Comparison of ENCODE assay signal across 10 mouse cellular contexts in the genomic region with DNA sequence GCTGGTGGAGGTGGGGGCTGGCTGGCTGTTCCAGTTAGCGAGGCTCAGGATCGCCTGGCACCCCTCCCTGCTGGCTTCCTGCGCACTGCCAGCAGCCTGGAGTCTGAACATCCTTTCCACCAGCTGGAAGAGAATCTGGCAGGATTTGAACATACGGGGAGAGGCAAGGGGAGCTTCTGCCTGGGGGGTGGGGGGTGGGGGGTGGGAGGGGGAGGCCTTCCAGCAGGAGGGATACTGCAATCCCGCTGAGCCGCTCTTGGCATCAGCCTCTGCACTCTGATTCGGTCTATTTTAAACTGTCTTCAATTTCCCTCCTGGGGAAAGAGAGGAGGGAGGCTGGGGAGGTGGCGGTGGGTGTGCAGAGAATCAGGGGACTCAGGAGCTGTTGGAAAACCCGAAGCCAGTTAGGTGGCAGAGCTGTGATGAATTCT.
DNase-seq lines count a peak whose midpoint lies in the region; ATAC-seq and TF ChIP-seq lines count a peak whose summit lies in the region.
"Had no signal": no experiment of that assay in that cellular context is flagged by ENCODE, and none has a peak within 500 bp of the region (broad histone marks: within the 10 kb centered on the region; RNA-seq: fewer than 3 reads in every experiment).

No protein-coding gene starts in this region.

- intact Hi-C loops in gastrocnemius, adult 2 months (cut with DNase I), result no loop called here
- intact Hi-C loops in gastrocnemius, postnatal 36 days (cut with DNase I), result no loop called here
- intact Hi-C loops in left cerebral cortex, postnatal 25 days (cut with DNase I), result no loop called here

- peak overlapping the region; percentile 49 for H3K4me3 ChIP-seq in gastrocnemius, adult 2 months

- ATAC-seq in erythroid progenitor cell, adult 5-6 weeks (replicated peaks; ENCODE audit: low FRiP score, poor library complexity, severe bottlenecking), result no peak

- TF ChIP-seq CTCF in gastrocnemius, adult 2 months (IDR thresholded peaks at IDR 0.05), result no peak

- no peak overlapping the region for H3K27ac ChIP-seq in gastrocnemius, adult 2 months

- DNase-seq in gastrocnemius, adult 2 months, result peak; percentile 61
- DNase-seq in gastrocnemius, postnatal 36 days, result no peak
- DNase-seq in brain, adult 2 months (ENCODE audit: low read depth, low spot score), result peak; percentile 79
- peak; percentile 65 to 66 for DNase-seq in frontal cortex, postnatal 36 days (ENCODE audit: low spot score in 2 of 2)
- peak; percentile 53 to 89 for DNase-seq in left cerebral cortex, postnatal 25 days (ENCODE audit: low spot score in 2 of 2)
- DNase-seq in lung, postnatal 25 days (ENCODE audit: low spot score), result no peak
- DNase-seq in urinary bladder, adult 18-20 months (ENCODE audit: low spot score in 2 of 2), result no peak
- DNase-seq: heart, postnatal 36 days; lung, postnatal 4 days had no signal

Comparison
In these comparisons a context has a peak if more than half of its experiments do, and no peak if none do; other contexts are left out.
1. DNase-seq: peak in gastrocnemius, adult 2 months (single experiment), brain, adult 2 months (single experiment), frontal cortex, postnatal 36 days (2 of 2) and left cerebral cortex, postnatal 25 days (2 of 2); none in gastrocnemius, postnatal 36 days (0 of 2), lung, postnatal 25 days (single experiment) and urinary bladder, adult 18-20 months (0 of 2).